Mouse (Mus musculus): ENCODE results near the gene Arl4c. TPM values are rescaled to one million over a fixed set of nuclear protein-coding genes. Genes with fewer than 3 reads are reported as not detected.
"Not testable (repeated sequence)": the region's sequence is repeated elsewhere in the genome, so short reads cannot be mapped to it uniquely, and the experiment has no call there.

Gene Arl4c
- polyA plus RNA-seq, 1 experiment from 2014 or later: 19.9 TPM

GRCm38 (mm10) chr1:88643181-88643823 is 58.7 kb downstream of the Arl4c start:
- WGBS: 40% methylated on average over 5 of the region's 5 CpGs
- Histone ChIP-seq H3K27me3 (ENCODE audit: control insufficient read depth, insufficient read depth, low read length) (no peaks in the 10 kb centered on the region), H3K9me3 (ENCODE audit: control insufficient read depth, low read length) (no peaks in the 10 kb centered on the region), H3K4me3 (ENCODE audit: low read depth, low read length) (no peak overlapping the region), H3K36me3 (ENCODE audit: control insufficient read depth, insufficient read depth, low read length) (no peaks in the 10 kb centered on the region), H3K9ac (replicated peaks; ENCODE audit: low read depth, low read length) (no peak overlapping the region), H3K4me2 (ENCODE audit: low read depth, low read length) (no peak overlapping the region), H3K27ac (ENCODE audit: low read depth, low read length) (no peak overlapping the region), H3K4me1 (ENCODE audit: control insufficient read depth, insufficient read depth, low read length) (no peaks in the 10 kb centered on the region)
- no peak for ATAC-seq (ENCODE audit: low read depth)

GRCm38 (mm10) chr1:88642735-88643134 is 59.3 kb downstream of the Arl4c start:
- WGBS: 92% methylated on average over 4 of the region's 4 CpGs
- no peak for ATAC-seq (ENCODE audit: low read depth)
- no peak overlapping the region for H3K4me3 ChIP-seq (ENCODE audit: low read depth, low read length)

GRCm38 (mm10) chr1:88641678-88642215 is 60.3 kb downstream of the Arl4c start:
- Histone ChIP-seq H3K9ac (replicated peaks; ENCODE audit: low read depth, low read length) (no peak overlapping the region), H3K27ac (ENCODE audit: low read depth, low read length) (no peak overlapping the region), H3K4me3 (ENCODE audit: low read depth, low read length) (no peak overlapping the region), H3K36me3 (ENCODE audit: control insufficient read depth, insufficient read depth, low read length) (no peaks in the 10 kb centered on the region), H3K4me1 (ENCODE audit: control insufficient read depth, insufficient read depth, low read length) (no peaks in the 10 kb centered on the region), H3K4me2 (ENCODE audit: low read depth, low read length) (no peak overlapping the region), H3K27me3 (ENCODE audit: control insufficient read depth, insufficient read depth, low read length) (no peaks in the 10 kb centered on the region), H3K9me3 (ENCODE audit: control insufficient read depth, low read length) (no peaks in the 10 kb centered on the region)
- ATAC-seq (ENCODE audit: low read depth): no peak
- 71% methylated on average over 2 of the region's 2 CpGs for WGBS

More at GRCm38 (mm10) chr1:88642735-88643134, 59.3 kb downstream of the Arl4c start:
- Histone ChIP-seq H3K9me3 (ENCODE audit: control insufficient read depth, low read length) (no peaks in the 10 kb centered on the region), H3K9ac (replicated peaks; ENCODE audit: low read depth, low read length) (no peak overlapping the region), H3K27me3 (ENCODE audit: control insufficient read depth, insufficient read depth, low read length) (no peaks in the 10 kb centered on the region), H3K4me1 (ENCODE audit: control insufficient read depth, insufficient read depth, low read length) (no peaks in the 10 kb centered on the region), H3K27ac (ENCODE audit: low read depth, low read length) (no peak overlapping the region), H3K36me3 (ENCODE audit: control insufficient read depth, insufficient read depth, low read length) (no peaks in the 10 kb centered on the region), H3K4me2 (ENCODE audit: low read depth, low read length) (no peak overlapping the region)

GRCm38 (mm10) chr1:88641194-88641593 is 60.8 kb downstream of the Arl4c start:
- Histone ChIP-seq H3K27me3 (ENCODE audit: control insufficient read depth, insufficient read depth, low read length) (no peaks in the 10 kb centered on the region), H3K27ac (ENCODE audit: low read depth, low read length) (no peak overlapping the region), H3K4me3 (ENCODE audit: low read depth, low read length) (no peak overlapping the region), H3K36me3 (ENCODE audit: control insufficient read depth, insufficient read depth, low read length) (no peaks in the 10 kb centered on the region), H3K9ac (replicated peaks; ENCODE audit: low read depth, low read length) (no peak overlapping the region), H3K4me1 (ENCODE audit: control insufficient read depth, insufficient read depth, low read length) (no peaks in the 10 kb centered on the region), H3K9me3 (ENCODE audit: control insufficient read depth, low read length) (no peaks in the 10 kb centered on the region), H3K4me2 (ENCODE audit: low read depth, low read length) (no peak overlapping the region)
- 90% methylated on average over 3 of the region's 3 CpGs for WGBS
- ATAC-seq (ENCODE audit: low read depth): no peak

GRCm38 (mm10) chr1:88639432-88640281 is 62.4 kb downstream of the Arl4c start:
- no peak overlapping the region for H3K4me2 ChIP-seq (ENCODE audit: low read depth, low read length)
- H3K4me3 ChIP-seq (ENCODE audit: low read depth, low read length): no peak overlapping the region
- no peaks in the 10 kb centered on the region for H3K9me3 ChIP-seq (ENCODE audit: control insufficient read depth, low read length)
- no peaks in the 10 kb centered on the region for H3K4me1 ChIP-seq (ENCODE audit: control insufficient read depth, insufficient read depth, low read length)
- H3K9ac ChIP-seq (replicated peaks; ENCODE audit: low read depth, low read length): no peak overlapping the region
- ATAC-seq (ENCODE audit: low read depth): no peak
- H3K27me3 ChIP-seq (ENCODE audit: control insufficient read depth, insufficient read depth, low read length): no peaks in the 10 kb centered on the region
- H3K27ac ChIP-seq (ENCODE audit: low read depth, low read length): no peak overlapping the region
- H3K36me3 ChIP-seq (ENCODE audit: control insufficient read depth, insufficient read depth, low read length): no peaks in the 10 kb centered on the region
- WGBS: 26% methylated on average over 10 of the region's 10 CpGs

- H3K4me1 ChIP-seq (ENCODE audit: control insufficient read depth, insufficient read depth, low read length): no peaks in the 10 kb centered on the region
- no peak overlapping the region for H3K4me2 ChIP-seq (ENCODE audit: low read depth, low read length)
- 66% methylated on average over 4 of the region's 4 CpGs for WGBS
- no peaks in the 10 kb centered on the region for H3K27me3 ChIP-seq (ENCODE audit: control insufficient read depth, insufficient read depth, low read length)
- H3K27ac ChIP-seq (ENCODE audit: low read depth, low read length): no peak overlapping the region
- H3K4me3 ChIP-seq (ENCODE audit: low read depth, low read length): no peak overlapping the region
- H3K36me3 ChIP-seq (ENCODE audit: control insufficient read depth, insufficient read depth, low read length): no peaks in the 10 kb centered on the region
- no peak for ATAC-seq (ENCODE audit: low read depth)
- no peaks in the 10 kb centered on the region for H3K9me3 ChIP-seq (ENCODE audit: control insufficient read depth, low read length)
- H3K9ac ChIP-seq (replicated peaks; ENCODE audit: low read depth, low read length): no peak overlapping the region
Measured at GRCm38 (mm10) chr1:88638622-88639021, 63.4 kb downstream of the Arl4c start.

- H3K27me3 ChIP-seq (ENCODE audit: control insufficient read depth, insufficient read depth, low read length); ATAC-seq (ENCODE audit: low read depth); H3K9me3 ChIP-seq (ENCODE audit: control insufficient read depth, low read length); H3K27ac ChIP-seq (ENCODE audit: low read depth, low read length); H3K9ac ChIP-seq (replicated peaks; ENCODE audit: low read depth, low read length); H3K4me1 ChIP-seq (ENCODE audit: control insufficient read depth, insufficient read depth, low read length); H3K4me2 ChIP-seq (ENCODE audit: low read depth, low read length); H3K4me3 ChIP-seq (ENCODE audit: low read depth, low read length); H3K36me3 ChIP-seq (ENCODE audit: control insufficient read depth, insufficient read depth, low read length): not testable (repeated sequence)
- WGBS: 81% methylated on average over 2 of the region's 2 CpGs
Measured at GRCm38 (mm10) chr1:88636579-88637161, 65.4 kb downstream of the Arl4c start.

GRCm38 (mm10) chr1:88635659-88636058 is 66.4 kb downstream of the Arl4c start:
- Histone ChIP-seq H3K4me2 (ENCODE audit: low read depth, low read length) (no peak overlapping the region), H3K27me3 (ENCODE audit: control insufficient read depth, insufficient read depth, low read length) (no peaks in the 10 kb centered on the region), H3K9ac (replicated peaks; ENCODE audit: low read depth, low read length) (no peak overlapping the region), H3K4me1 (ENCODE audit: control insufficient read depth, insufficient read depth, low read length) (no peaks in the 10 kb centered on the region), H3K4me3 (ENCODE audit: low read depth, low read length) (no peak overlapping the region), H3K9me3 (ENCODE audit: control insufficient read depth, low read length) (no peaks in the 10 kb centered on the region), H3K36me3 (ENCODE audit: control insufficient read depth, insufficient read depth, low read length) (no peaks in the 10 kb centered on the region), H3K27ac (ENCODE audit: low read depth, low read length) (no peak overlapping the region)
- WGBS: 90% methylated on average over 12 of the region's 12 CpGs
- no peak for ATAC-seq (ENCODE audit: low read depth)

GRCm38 (mm10) chr1:88632851-88633250 is 69.2 kb downstream of the Arl4c start:
- Histone ChIP-seq H3K36me3 (ENCODE audit: control insufficient read depth, insufficient read depth, low read length) (no peaks in the 10 kb centered on the region), H3K9ac (replicated peaks; ENCODE audit: low read depth, low read length) (no peak overlapping the region), H3K4me1 (ENCODE audit: control insufficient read depth, insufficient read depth, low read length) (no peaks in the 10 kb centered on the region), H3K27ac (ENCODE audit: low read depth, low read length) (no peak overlapping the region), H3K27me3 (ENCODE audit: control insufficient read depth, insufficient read depth, low read length) (no peaks in the 10 kb centered on the region), H3K4me3 (ENCODE audit: low read depth, low read length) (no peak overlapping the region), H3K4me2 (ENCODE audit: low read depth, low read length) (no peak overlapping the region), H3K9me3 (ENCODE audit: control insufficient read depth, low read length) (no peaks in the 10 kb centered on the region)
- no peak for ATAC-seq (ENCODE audit: low read depth)
- WGBS: 80% methylated on average over 6 of the region's 6 CpGs
